15 mouse cellular contexts compared by ENCODE assay signal in the genomic region with DNA sequence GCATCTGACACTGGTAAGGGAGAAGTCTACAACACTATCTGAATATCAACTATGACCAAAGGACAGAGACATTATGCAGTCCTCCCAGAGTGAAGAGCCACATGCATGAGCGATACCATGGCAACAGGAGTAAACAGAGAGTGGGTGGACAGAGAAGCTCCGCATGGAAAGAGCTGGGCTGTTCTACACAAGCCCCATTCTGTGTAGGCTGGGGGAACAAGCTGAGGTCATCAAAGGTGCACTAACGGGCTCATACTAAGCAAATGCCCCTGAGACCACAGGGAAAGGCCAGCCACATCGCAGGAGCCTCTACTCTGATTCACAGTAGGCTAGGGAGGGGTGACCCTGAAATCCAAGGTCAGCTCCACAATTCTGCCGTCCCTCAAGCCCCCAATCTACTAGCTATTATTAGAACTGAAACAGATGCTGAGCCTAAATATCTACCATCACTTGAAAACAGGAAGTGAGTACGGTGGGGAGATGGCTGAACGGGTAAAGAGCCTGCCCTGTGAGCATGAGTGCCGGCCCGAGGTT. TPM values are rescaled to one million over a fixed set of nuclear protein-coding genes. Genes with fewer than 3 reads are reported as not detected.
DNase-seq lines count a peak whose midpoint lies in the region; ATAC-seq lines count a peak whose summit lies in the region.
"Had no signal": no experiment of that assay in that cellular context is flagged by ENCODE, and none has a peak within 500 bp of the region (broad histone marks: within the 10 kb centered on the region; RNA-seq: fewer than 3 reads in every experiment).

No protein-coding gene starts in this region.

- no peak; the same call in 1 of the 2 replicates for ATAC-seq in heart, embryonic 13.5 days (ENCODE audit: extremely low read depth, insufficient number of reproducible peaks, low FRiP score, low TSS enrichment)
- no peak for ATAC-seq in lung, embryonic 16.5 days (ENCODE audit: low read depth)
- peak; percentile 23; the same call in 1 of the 2 replicates for ATAC-seq in monocyte, adult 5-6 weeks (replicated peaks; ENCODE audit: insufficient number of reproducible peaks, low FRiP score, low TSS enrichment, poor library complexity, severe bottlenecking)

- intact Hi-C loops in heart, postnatal 10 days (cut with DNase I): no loop called here

- H3K9me3 ChIP-seq in heart, embryonic 13.5 days: no peaks in the 10 kb centered on the region
- H3K9me3 ChIP-seq in lung, embryonic 16.5 days (ENCODE audit: control insufficient read depth, low read length): no peaks in the 10 kb centered on the region
- H3K9me3 ChIP-seq in midbrain, embryonic 10.5 days (replicated peaks): no peaks in the 10 kb centered on the region
- H3K9me3 ChIP-seq: liver, embryonic 13.5 days had no signal

- no peak overlapping the region for H3K4me3 ChIP-seq in heart, embryonic 13.5 days
- H3K4me3 ChIP-seq in lung, embryonic 16.5 days (ENCODE audit: low read length): peak overlapping the region; percentile 18
- H3K4me3 ChIP-seq in midbrain, embryonic 10.5 days: no peak overlapping the region
- H3K4me3 ChIP-seq: liver, embryonic 13.5 days had no signal

- DNase-seq in heart, postnatal 10 days: no peak
- no peak for DNase-seq in lung, postnatal 4 days
- DNase-seq in MN1 (ENCODE audit: low spot score): peak; percentile 62
- no peak for DNase-seq in ovary, postnatal 10 days (ENCODE audit: low spot score)
- no peak for DNase-seq in midbrain, embryonic 10.5 days (ENCODE audit: low spot score)
- DNase-seq: adrenal gland, postnatal 10 days; cerebellum, adult 8-10 months; gastrocnemius, postnatal 10 days; liver, embryonic 13.5 days; right cerebral cortex, postnatal 14 days; thymus, postnatal 4 days had no signal

- WGBS in heart, embryonic 13.5 days: 34% methylated on average over 9 of the region's 9 CpGs
- 34% methylated on average over 9 of the region's 9 CpGs for WGBS in lung, embryonic 16.5 days
- WGBS in midbrain, embryonic 10.5 days: 75% methylated on average over 9 of the region's 9 CpGs

- H3K9ac ChIP-seq in heart, embryonic 13.5 days: peak overlapping the region; percentile 55; the same call in 1 of the 2 replicates
- H3K9ac ChIP-seq in lung, embryonic 16.5 days (ENCODE audit: low read length): peak overlapping the region; percentile 44

- H3K27ac ChIP-seq in heart, embryonic 13.5 days (replicated peaks): peak overlapping the region; percentile 82
- peak overlapping the region; percentile 88 for H3K27ac ChIP-seq in lung, embryonic 16.5 days (ENCODE audit: low read length)
- no peak overlapping the region for H3K27ac ChIP-seq in midbrain, embryonic 10.5 days (replicated peaks)
- H3K27ac ChIP-seq: liver, embryonic 13.5 days had no signal

- H3K27me3 ChIP-seq in heart, embryonic 13.5 days (replicated peaks): no peaks in the 10 kb centered on the region
- H3K27me3 ChIP-seq in lung, embryonic 16.5 days (ENCODE audit: control insufficient read depth, insufficient read depth, low read depth, low read length): no peaks in the 10 kb centered on the region
- no peaks in the 10 kb centered on the region for H3K27me3 ChIP-seq in midbrain, embryonic 10.5 days (ENCODE audit: low read depth, poor library complexity, severe bottlenecking)
- H3K27me3 ChIP-seq: liver, embryonic 13.5 days had no signal

- H3K4me1 ChIP-seq in heart, embryonic 13.5 days: peaks cover 66% of the 10 kb centered on the region
- H3K4me1 ChIP-seq in lung, embryonic 16.5 days (replicated peaks; ENCODE audit: control insufficient read depth, insufficient read depth, low read length): peaks cover 19% of the 10 kb centered on the region
- peaks cover 16% of the 10 kb centered on the region for H3K4me1 ChIP-seq in midbrain, embryonic 10.5 days

- H3K4me2 ChIP-seq in heart, embryonic 13.5 days: peak overlapping the region; percentile 47
- peak overlapping the region; percentile 43 for H3K4me2 ChIP-seq in lung, embryonic 16.5 days (ENCODE audit: low read depth, low read length)
- H3K4me2 ChIP-seq: liver, embryonic 13.5 days had no signal

- H3K36me3 ChIP-seq in heart, embryonic 13.5 days: peaks cover 87% of the 10 kb centered on the region
- H3K36me3 ChIP-seq in lung, embryonic 16.5 days (ENCODE audit: control insufficient read depth, insufficient read depth, low read length): peaks cover 24% of the 10 kb centered on the region
- H3K36me3 ChIP-seq in midbrain, embryonic 10.5 days: peaks cover 95% of the 10 kb centered on the region

RNA-seq across cellular contexts. Expression of a gene that starts 8.7 kb away (rescaled TPM):
- 9.4 and 11.2 TPM in 2 replicates for polyA plus RNA-seq in heart, embryonic 13.5 days (2015; fragmentation: Nextera tagmentation; extraction: Ambion mirVana)
- 10 to 100 TPM; 18.3 to 20.7 TPM for total RNA-seq in heart, postnatal 10 days (2021)
- polyA plus RNA-seq in lung, embryonic 16.5 days (2015; fragmentation: Nextera tagmentation; extraction: Ambion mirVana): 19.0 and 22.5 TPM in 2 replicates
- total RNA-seq in monocyte, adult 5-6 weeks (2017): 14.8 to 23.2 TPM (median 20.6 TPM) in 3 replicates
- polyA plus RNA-seq in midbrain, embryonic 10.5 days (2016; fragmentation: Nextera tagmentation; extraction: Ambion mirVana): 11.4 and 13.0 TPM in 2 replicates

RNA-seq across cellular contexts. Expression of a gene that starts 18.0 kb away (rescaled TPM):
- not detected in 2 replicates for polyA plus RNA-seq in heart, embryonic 13.5 days (2015; fragmentation: Nextera tagmentation; extraction: Ambion mirVana)
- total RNA-seq in heart, postnatal 10 days (2021): not detected
- 0.24 TPM in 1 of 2 replicates, not detected in the other for polyA plus RNA-seq in lung, embryonic 16.5 days (2015; fragmentation: Nextera tagmentation; extraction: Ambion mirVana)
- total RNA-seq in monocyte, adult 5-6 weeks (2017): not detected in 3 replicates
- not detected in 2 replicates for polyA plus RNA-seq in midbrain, embryonic 10.5 days (2016; fragmentation: Nextera tagmentation; extraction: Ambion mirVana)
- total RNA-seq: adrenal gland, postnatal 10 days; gastrocnemius, postnatal 10 days; left cerebral cortex, adult 18-20 months had no signal
- polyA plus RNA-seq: liver, embryonic 13.5 days had no signal

RNA-seq across cellular contexts. Expression of a gene that starts 24.1 kb away (rescaled TPM):
- polyA plus RNA-seq in heart, embryonic 13.5 days (2015; fragmentation: Nextera tagmentation; extraction: Ambion mirVana): 8.6 and 9.2 TPM in 2 replicates
- total RNA-seq in heart, postnatal 10 days (2021): 1 to 10 TPM; 5.3 TPM
- 21.6 and 22.8 TPM in 2 replicates for polyA plus RNA-seq in lung, embryonic 16.5 days (2015; fragmentation: Nextera tagmentation; extraction: Ambion mirVana)
- total RNA-seq in monocyte, adult 5-6 weeks (2017): 6.1 to 7.3 TPM (median 6.3 TPM) in 3 replicates
- polyA plus RNA-seq in midbrain, embryonic 10.5 days (2016; fragmentation: Nextera tagmentation; extraction: Ambion mirVana): 17.0 and 17.7 TPM in 2 replicates

RNA-seq across cellular contexts. Expression of a gene that starts 39.0 kb away (rescaled TPM):
- polyA plus RNA-seq in heart, embryonic 13.5 days (2015; fragmentation: Nextera tagmentation; extraction: Ambion mirVana): 0.92 and 1.5 TPM in 2 replicates
- total RNA-seq in heart, postnatal 10 days (2021): 10 to 100 TPM; 16.0 to 19.3 TPM
- polyA plus RNA-seq in lung, embryonic 16.5 days (2015; fragmentation: Nextera tagmentation; extraction: Ambion mirVana): 4.7 and 7.0 TPM in 2 replicates
- 8.0 to 21.4 TPM (median 8.5 TPM) in 3 replicates for total RNA-seq in monocyte, adult 5-6 weeks (2017)
- polyA plus RNA-seq in midbrain, embryonic 10.5 days (2016; fragmentation: Nextera tagmentation; extraction: Ambion mirVana): 1.9 and 2.1 TPM in 2 replicates
